ENCODE assay signal across 11 mouse cellular contexts in genomic region chr1:165837546-165837945, GRCm38 (mm10). TPM values are rescaled to one million over a fixed set of nuclear protein-coding genes. Genes with fewer than 3 reads are reported as not detected.
A peak's percentile ranks its signal among the peaks of the same experiment; 100 is the strongest.
DNase-seq lines count a peak whose midpoint lies in the region; TF ChIP-seq lines count a peak whose summit lies in the region.
"Had no signal": no experiment of that assay in that cellular context is flagged by ENCODE, and none has a peak within 500 bp of the region (broad histone marks: within the 10 kb centered on the region; RNA-seq: fewer than 3 reads in every experiment).

No protein-coding gene starts in this region.

- peak; percentile 96 for DNase-seq in heart, adult 11 months
- DNase-seq in heart, postnatal 25 days (ENCODE audit: low spot score) = no peak
- no peak for DNase-seq in spleen, adult 2 months (ENCODE audit: low read depth in 1 of 2, low spot score in 2 of 2)
- DNase-seq in spleen, adult 12 weeks (ENCODE audit: low spot score) = no peak
- peak; percentile 75 for DNase-seq in induced T-regulatory cell, adult 2 months (ENCODE audit: low read depth)
- DNase-seq in skeletal muscle tissue, adult 2 months (ENCODE audit: low read depth, low spot score) = peak; percentile 44
- DNase-seq in embryo, embryonic 10.5 days (ENCODE audit: low spot score) = no peak
- DNase-seq in cerebellum, postnatal 14 days = no peak
- DNase-seq: adrenal gland, adult 8-10 months; liver had no signal

- 62% methylated on average over 8 of the region's 8 CpGs for WGBS in spleen, adult 2 months

- no peak overlapping the region for H3K4me3 ChIP-seq in spleen, adult 2 months (ENCODE audit: extremely low read depth, insufficient read depth, insufficient read length)
- H3K4me3 ChIP-seq: embryonic facial prominence, embryonic 13.5 days had no signal

- no peaks in the 10 kb centered on the region for H3K36me3 ChIP-seq in spleen, adult 2 months (ENCODE audit: control insufficient read depth, insufficient read depth, low read length)
- H3K36me3 ChIP-seq: embryonic facial prominence, embryonic 13.5 days had no signal

- H3K27ac ChIP-seq in spleen, adult 2 months (ENCODE audit: insufficient read depth, low read length) = peak overlapping the region; percentile 67
- H3K27ac ChIP-seq: embryonic facial prominence, embryonic 13.5 days had no signal

- TF ChIP-seq CTCF in spleen, adult 2 months (IDR thresholded peaks at IDR 0.05; ENCODE audit: extremely low read depth, insufficient read depth, insufficient read length, insufficient replicate concordance) = no peak

- peaks cover 12% of the 10 kb centered on the region; the same call in 1 of the 2 replicates for H3K4me1 ChIP-seq in spleen, adult 2 months (ENCODE audit: control insufficient read depth, insufficient read depth, insufficient read length)

- H3K27me3 ChIP-seq in spleen, adult 2 months (ENCODE audit: control insufficient read depth, insufficient read depth, low read length) = no peaks in the 10 kb centered on the region

- intact Hi-C loops in heart, postnatal 25 days (cut with DNase I) = no loop called here

- TF ChIP-seq POLR2A in spleen, adult 2 months (IDR thresholded peaks at IDR 0.05; ENCODE audit: low read depth, low read length) = no peak

RNA-seq across cellular contexts. Expression of gene Cd247, which starts 49.1 kb away (rescaled TPM):
- under 1 TPM; 0.39 to 0.60 TPM for total RNA-seq in heart, postnatal 25 days (2021)
- 38.9 and 49.1 TPM in 2 replicates for polyA plus RNA-seq in spleen, adult 2 months (2012; rRNA removed)

Comparison
In these comparisons a context has a peak if more than half of its experiments do, and no peak if none do; other contexts are left out.
1. DNase-seq: peak in heart, adult 11 months (single experiment), induced T-regulatory cell, adult 2 months (single experiment) and skeletal muscle tissue, adult 2 months (single experiment); none in heart, postnatal 25 days (single experiment), spleen, adult 2 months (0 of 2), spleen, adult 12 weeks (single experiment), embryo, embryonic 10.5 days (single experiment) and cerebellum, postnatal 14 days (0 of 2).